Mouse (Mus musculus) liver, postnatal 0 days (tissue): ENCODE measurements around the gene Dgkg. TPM values are rescaled to one million over a fixed set of nuclear protein-coding genes. Genes with fewer than 3 reads are reported as not detected.

ENCODE experiments used
- ATAC-seq: fragments of 200-750 bp; cut with Nextera tagmentation; 2 replicates; pipeline ENCODE4 v1.8.0; 2017; ENCODE audit warnings: mild to moderate bottlenecking, moderate library complexity
- DNase-seq: peaks from one replicate; pipeline ENCODE4 v3.0.0-alpha.2; 2016
- H3K27ac ChIP-seq: fragments of 300-500 bp; sonication (generic); 2 replicates; pipeline ENCODE4 v1.5.1; 2014; ENCODE audit warnings: antibody characterized with exemption, moderate library complexity, mild to moderate bottlenecking, low read depth
- H3K27me3 ChIP-seq: fragments of 300-500 bp; sonication (generic); 2 replicates; pipeline ENCODE4 v1.6.1; 2014; ENCODE audit warnings: low read length, control low read depth, mixed read lengths; ENCODE audit not compliant: insufficient read depth
- H3K36me3 ChIP-seq: fragments of 300-500 bp; sonication (generic); replicated peaks from 2 replicates; pipeline ENCODE4 v1.6.1; 2014; ENCODE audit warnings: mild to moderate bottlenecking, control low read depth, low read length, moderate library complexity, mixed read lengths; ENCODE audit not compliant: insufficient read depth
- H3K4me1 ChIP-seq: fragments of 300-500 bp; sonication (generic); 2 replicates; pipeline ENCODE4 v1.6.1; 2014; ENCODE audit warnings: antibody characterized with exemption, mild to moderate bottlenecking, control low read depth; ENCODE audit not compliant: insufficient read depth
- H3K4me2 ChIP-seq: fragments of 300-500 bp; sonication (generic); 2 replicates; pipeline ENCODE4 v1.6.1; 2014; ENCODE audit warnings: low read depth, mild to moderate bottlenecking, low read length, moderate library complexity, mixed read lengths
- H3K4me3 ChIP-seq: fragments of 300-500 bp; sonication (generic); 2 replicates; pipeline ENCODE4 v1.5.1; 2014; ENCODE audit warnings: low read depth, low read length
- H3K9ac ChIP-seq: fragments of 300-500 bp; sonication (generic); replicated peaks from 2 replicates; pipeline ENCODE4 v1.6.1; 2014; ENCODE audit warnings: mild to moderate bottlenecking, moderate library complexity
- H3K9me3 ChIP-seq: fragments of 300-500 bp; sonication (generic); 2 replicates; pipeline ENCODE4 v1.6.1; 2016; ENCODE audit warnings: mild to moderate bottlenecking, control low read depth, low read length, mixed read lengths
- CTCF ChIP-seq: sonication (generic); IDR thresholded peaks from 2 replicates; pipeline ENCODE4 v1.5.1; 2016; ENCODE audit warnings: antibody characterized with exemption, low read depth
- EP300 ChIP-seq: IDR thresholded peaks from 2 replicates; pipeline ENCODE4 v1.6.1; 2016; ENCODE audit warnings: antibody characterized with exemption, low read depth, mild to moderate bottlenecking
- whole genome bisulfite sequencing: fragments of 180-500 bp; shearing (Covaris S2); extraction: QIAGEN DNeasy Blood & Tissue Kit; methylation state at CpG from one replicate; pipeline ENCODE4 v1.1.7; 2014; ENCODE audit not compliant: insufficient replicate concordance; 5-methylcytosine and 5-hydroxymethylcytosine counted together
- polyA plus RNA-seq: library from polyadenylated mRNA; unstranded; fragments of >200 nt; fragmentation: Nextera tagmentation; extraction: Ambion mirVana; gene quantifications from 2 replicates; pipeline ENCODE4 v1.2.1, GENCODE M21; 2015

Gene Dgkg
- polyA plus RNA-seq, 1 experiment from 2014 or later, result 0.93 TPM

DNA sequence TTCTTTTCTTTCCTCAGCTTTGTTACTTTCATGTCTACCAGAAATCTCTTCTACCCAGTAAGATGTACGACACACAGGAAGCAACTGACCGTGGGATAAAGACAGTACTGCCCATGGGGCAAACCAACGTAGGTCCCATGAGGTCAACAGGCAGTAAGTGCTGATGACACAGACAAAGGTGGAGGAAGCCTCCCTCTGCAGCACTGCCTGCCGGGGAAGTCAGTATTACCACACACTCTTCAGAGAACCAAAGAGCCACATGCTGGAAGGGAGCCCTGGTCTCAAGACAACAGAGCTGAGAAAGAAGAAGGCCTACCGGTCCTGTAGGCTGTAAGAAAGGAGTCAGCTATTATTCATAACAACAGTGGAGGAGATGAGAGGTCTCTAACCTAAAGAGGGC is 67.4 kb downstream of the Dgkg start:
- Histone ChIP-seq H3K4me2 (no peak overlapping the region), H3K4me3 (no peak overlapping the region), H3K4me1 (no peaks in the 10 kb centered on the region), H3K36me3 (no peaks in the 10 kb centered on the region), H3K9me3 (no peaks in the 10 kb centered on the region), H3K9ac (no peak overlapping the region), H3K27ac (no peak overlapping the region), H3K27me3 (no peaks in the 10 kb centered on the region)
- no peak for TF ChIP-seq CTCF
- TF ChIP-seq EP300, result no peak
- ATAC-seq (no peak), DNase-seq (no peak)
- WGBS, result 55% methylated on average over 5 of the region's 5 CpGs

- Histone ChIP-seq H3K36me3 (no peaks in the 10 kb centered on the region), H3K4me1 (no peaks in the 10 kb centered on the region), H3K9ac (no peak overlapping the region), H3K27me3 (no peaks in the 10 kb centered on the region), H3K4me2 (no peak overlapping the region), H3K27ac (no peak overlapping the region), H3K9me3 (no peaks in the 10 kb centered on the region), H3K4me3 (no peak overlapping the region)
- 76% methylated on average over 11 of the region's 11 CpGs for WGBS
- no peak for TF ChIP-seq EP300
- no peak for TF ChIP-seq CTCF
- ATAC-seq (no peak), DNase-seq (no peak)
Observed at GRCm38 (mm10) chr16:22586151-22586836, 70.7 kb downstream of the Dgkg start.

DNA sequence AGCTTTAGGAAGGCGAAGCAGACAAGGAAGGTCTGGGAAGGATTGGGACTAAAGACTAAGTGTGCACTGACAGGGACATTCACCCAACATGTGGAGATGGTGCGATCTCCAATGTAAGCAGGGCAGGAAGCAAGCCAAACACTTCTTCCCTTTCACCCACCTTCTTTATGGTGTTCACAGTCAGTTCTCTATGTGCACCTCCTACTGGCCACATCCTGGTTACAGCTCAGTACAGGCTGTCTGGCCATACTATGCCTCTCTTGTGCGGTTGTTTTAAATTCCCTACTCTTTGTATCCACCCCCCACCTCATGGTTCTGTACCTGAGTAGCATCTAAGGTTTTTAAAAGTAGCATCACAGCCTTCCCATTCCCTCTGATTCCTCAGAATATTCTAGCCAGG is 71.5 kb downstream of the Dgkg start:
- Histone ChIP-seq H3K27me3 (no peaks in the 10 kb centered on the region), H3K4me3 (no peak overlapping the region), H3K36me3 (no peaks in the 10 kb centered on the region), H3K4me2 (no peak overlapping the region), H3K27ac (no peak overlapping the region), H3K9me3 (no peaks in the 10 kb centered on the region), H3K4me1 (no peaks in the 10 kb centered on the region), H3K9ac (no peak overlapping the region)
- ATAC-seq (no peak), DNase-seq (no peak)
- TF ChIP-seq CTCF (no peak), EP300 (no peak)
- WGBS, result 78% methylated on average over 3 of the region's 3 CpGs

DNA sequence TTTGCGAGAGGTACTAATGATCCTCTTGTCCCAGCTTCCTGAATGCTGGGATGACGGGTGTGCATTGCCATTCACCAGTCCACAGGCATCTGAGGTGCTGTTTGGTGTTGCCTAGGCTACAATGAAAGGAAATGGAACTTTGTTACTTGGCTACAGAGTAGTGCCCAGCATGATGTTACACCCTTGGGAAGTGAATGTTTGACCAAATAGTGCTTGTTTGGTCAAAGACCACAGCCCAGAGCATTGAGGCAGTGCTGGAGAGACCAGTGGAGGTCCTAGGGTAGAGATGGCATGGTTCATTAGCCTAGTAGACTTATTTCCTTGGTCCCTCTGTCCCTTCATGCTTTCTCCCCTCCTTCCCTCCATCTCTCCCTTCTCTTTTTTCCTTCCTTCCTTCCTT is 73.6 kb downstream of the Dgkg start:
- no peak overlapping the region for H3K4me3 ChIP-seq
- TF ChIP-seq CTCF, result no peak
- TF ChIP-seq EP300, result no peak
- H3K36me3 ChIP-seq, result no peaks in the 10 kb centered on the region
- no peaks in the 10 kb centered on the region for H3K27me3 ChIP-seq
- DNase-seq, result no peak
- no peak overlapping the region for H3K4me2 ChIP-seq
- H3K27ac ChIP-seq, result no peak overlapping the region
- H3K9ac ChIP-seq, result no peak overlapping the region
- no peaks in the 10 kb centered on the region for H3K4me1 ChIP-seq
- WGBS, result 59% methylated on average over 2 of the region's 2 CpGs
- H3K9me3 ChIP-seq, result no peaks in the 10 kb centered on the region
- ATAC-seq, result no peak

- Histone ChIP-seq H3K4me2 (no peak overlapping the region), H3K9ac (no peak overlapping the region), H3K4me1 (no peaks in the 10 kb centered on the region), H3K27me3 (no peaks in the 10 kb centered on the region), H3K36me3 (no peaks in the 10 kb centered on the region), H3K4me3 (no peak overlapping the region), H3K9me3 (no peaks in the 10 kb centered on the region), H3K27ac (no peak overlapping the region)
- no peak for TF ChIP-seq EP300
- no peak for TF ChIP-seq CTCF
- 70% methylated on average over 11 of the region's 11 CpGs for WGBS
- DNase-seq (no peak), ATAC-seq (no peak)
Observed at GRCm38 (mm10) chr16:22582173-22582929, 74.7 kb downstream of the Dgkg start.

DNA sequence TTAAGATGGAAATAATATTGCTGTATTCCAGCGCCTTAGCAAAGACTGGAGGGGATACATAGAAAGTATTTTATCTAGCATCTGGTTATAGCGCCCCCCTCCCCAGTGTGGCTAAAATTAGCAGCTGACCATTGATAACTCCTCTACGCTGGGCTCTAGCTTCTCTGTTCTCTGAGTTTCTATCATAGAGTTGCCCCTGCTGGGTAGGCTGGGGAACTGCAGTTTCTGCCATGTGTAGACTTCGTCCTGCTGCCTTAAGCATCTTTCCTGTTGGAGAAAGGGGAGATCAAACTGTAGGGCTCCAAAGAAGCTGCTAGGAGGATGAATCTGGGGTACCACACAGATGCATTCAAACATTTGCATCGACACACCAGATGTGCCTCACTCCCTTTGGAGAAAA is 76.9 kb downstream of the Dgkg start:
- ATAC-seq (no peak), DNase-seq (no peak)
- 41% methylated on average over 5 of the region's 5 CpGs for WGBS
- Histone ChIP-seq H3K27me3 (no peaks in the 10 kb centered on the region), H3K4me2 (no peak overlapping the region), H3K36me3 (no peaks in the 10 kb centered on the region), H3K4me3 (no peak overlapping the region), H3K27ac (no peak overlapping the region), H3K4me1 (no peaks in the 10 kb centered on the region), H3K9ac (no peak overlapping the region), H3K9me3 (no peaks in the 10 kb centered on the region)
- TF ChIP-seq EP300, result no peak
- TF ChIP-seq CTCF, result peak; percentile 34; the same call in 1 of the 2 replicates
